8 mouse cellular contexts compared by ENCODE assay signal in genomic region chr8:70775227-70775626, GRCm38 (mm10). TPM values are rescaled to one million over a fixed set of nuclear protein-coding genes. Genes with fewer than 3 reads are reported as not detected.
DNase-seq lines count a peak whose midpoint lies in the region; ATAC-seq and TF ChIP-seq lines count a peak whose summit lies in the region.

No protein-coding gene starts in this region.

- WGBS in heart, embryonic 13.5 days, result 74% methylated on average over 5 of the region's 5 CpGs
- WGBS in liver, embryonic 13.5 days (ENCODE audit: insufficient replicate concordance), result 75% methylated on average over 5 of the region's 5 CpGs

- no peaks in the 10 kb centered on the region for H3K9me3 ChIP-seq in ES-E14 (ENCODE audit: control insufficient read depth, insufficient read depth, low read depth, low read length)
- no peaks in the 10 kb centered on the region for H3K9me3 ChIP-seq in heart, embryonic 13.5 days
- no peaks in the 10 kb centered on the region for H3K9me3 ChIP-seq in liver, embryonic 13.5 days (replicated peaks)

- in situ Hi-C loops in ES-E14 (cut with MboI; ENCODE audit: low sequenced_read_pairs in 2 of 2, unreplicated experiment in 2 of 2), result no loop called here

- peak overlapping the region; percentile 89 for H3K4me2 ChIP-seq in heart, embryonic 13.5 days
- H3K4me2 ChIP-seq in liver, embryonic 13.5 days, result peak overlapping the region; percentile 100

- H3K27ac ChIP-seq in ES-E14 (ENCODE audit: insufficient read depth, low read depth, low read length, poor library complexity, severe bottlenecking), result no peak overlapping the region
- H3K27ac ChIP-seq in heart, embryonic 13.5 days (replicated peaks), result no peak overlapping the region
- 0 out of 2 replicates have a peak overlapping the region, but pooled peaks have one; percentile 94 for H3K27ac ChIP-seq in liver, embryonic 13.5 days

- H3K4me1 ChIP-seq in ES-E14 (ENCODE audit: control insufficient read depth in 2 of 2, insufficient read depth in 2 of 2, low read length in 2 of 2, poor library complexity in 1 of 2), result peaks cover 2 to 30% of the 10 kb centered on the region in 2 experiments; a peak in 2 of 4 replicates
- H3K4me1 ChIP-seq in heart, embryonic 13.5 days, result peaks cover 45% of the 10 kb centered on the region
- peaks cover 73% of the 10 kb centered on the region for H3K4me1 ChIP-seq in liver, embryonic 13.5 days (replicated peaks)

- no peak for ATAC-seq in heart, embryonic 13.5 days (ENCODE audit: extremely low read depth, insufficient number of reproducible peaks, low FRiP score, low TSS enrichment)
- no peak for ATAC-seq in liver, embryonic 13.5 days (ENCODE audit: low read depth)
- no peak for ATAC-seq in erythroblast, adult 5-6 weeks (replicated peaks; ENCODE audit: low FRiP score, poor library complexity, severe bottlenecking)

- DNase-seq in cerebellum, postnatal 14 days, result peak; percentile 56 to 70
- no peak for DNase-seq in cerebellum, adult 9-10 months
- DNase-seq in ES-E14 (ENCODE audit: low read depth, low spot score), result no peak
- no peak for DNase-seq in liver, embryonic 13.5 days
- no peak for DNase-seq in right cerebral cortex, postnatal 25 days
- DNase-seq in adrenal gland, postnatal 25 days, result no peak

- no peaks in the 10 kb centered on the region for H3K27me3 ChIP-seq in heart, embryonic 13.5 days (replicated peaks)
- no peaks in the 10 kb centered on the region for H3K27me3 ChIP-seq in liver, embryonic 13.5 days

- 0 out of 2 replicates have a peak overlapping the region, but pooled peaks have one; percentile 94 for H3K9ac ChIP-seq in ES-E14 (ENCODE audit: insufficient read depth, low read depth, low read length, poor library complexity, severe bottlenecking)
- peak overlapping the region; percentile 99 for H3K9ac ChIP-seq in heart, embryonic 13.5 days
- peak overlapping the region; percentile 96 for H3K9ac ChIP-seq in liver, embryonic 13.5 days

- H3K4me3 ChIP-seq in ES-E14 (ENCODE audit: insufficient read depth in 1 of 2, low read depth in 1 of 2, low read length in 2 of 2, poor library complexity in 1 of 2, severe bottlenecking in 1 of 2), result no peak overlapping the region
- H3K4me3 ChIP-seq in heart, embryonic 13.5 days, result peak overlapping the region; percentile 93
- H3K4me3 ChIP-seq in liver, embryonic 13.5 days (replicated peaks), result peak overlapping the region; percentile 81

- H3K36me3 ChIP-seq in ES-E14 (ENCODE audit: control insufficient read depth, insufficient read depth, low read length, poor library complexity, severe bottlenecking), result peaks cover 33% of the 10 kb centered on the region; the same call in 1 of the 2 replicates
- H3K36me3 ChIP-seq in heart, embryonic 13.5 days, result peaks cover 68% of the 10 kb centered on the region
- peaks cover 69% of the 10 kb centered on the region for H3K36me3 ChIP-seq in liver, embryonic 13.5 days

TF ChIP-seq in ES-E14, 5 proteins besides CTCF, POLR2A, EP300 and RAD21:
- no peak for TF ChIP-seq MAFK (IDR thresholded peaks at IDR 0.05; ENCODE audit: insufficient read depth, low read depth, low read length)
TF ChIP-seq in ES-E14: peak in this region for 0.

RNA-seq across cellular contexts. Expression of gene Pik3r2, which starts 1.3 kb away (rescaled TPM):
- 52.7 and 71.0 TPM in 2 replicates for total RNA-seq in ES-E14 (2012; rRNA removed)
- polyA plus RNA-seq in heart, embryonic 13.5 days (2015; fragmentation: Nextera tagmentation; extraction: Ambion mirVana), result 34.9 and 36.5 TPM in 2 replicates
- polyA plus RNA-seq in liver, embryonic 13.5 days (2015; fragmentation: Nextera tagmentation; extraction: Ambion mirVana), result 18.0 and 18.2 TPM in 2 replicates
- total RNA-seq in erythroblast, adult 5-6 weeks (2015; ENCODE audit: low replicate concordance), result 4.8 and 12.1 TPM in 2 replicates
- total RNA-seq in erythroblast, adult 5-6 weeks (2017; ENCODE audit: low replicate concordance), result 5.9 and 6.3 TPM in 2 replicates
- 50.2 and 62.1 TPM in 2 replicates for total RNA-seq in adrenal gland, postnatal 25 days (2021)

RNA-seq across cellular contexts. Expression of gene Mpv17l2, which starts 14.5 kb away (rescaled TPM):
- 49.9 and 58.2 TPM in 2 replicates for total RNA-seq in ES-E14 (2012; rRNA removed)
- 41.6 and 48.4 TPM in 2 replicates for polyA plus RNA-seq in heart, embryonic 13.5 days (2015; fragmentation: Nextera tagmentation; extraction: Ambion mirVana)
- polyA plus RNA-seq in liver, embryonic 13.5 days (2015; fragmentation: Nextera tagmentation; extraction: Ambion mirVana), result 45.6 and 50.4 TPM in 2 replicates
- total RNA-seq in erythroblast, adult 5-6 weeks (2015; ENCODE audit: low replicate concordance), result 8.2 and 9.6 TPM in 2 replicates
- total RNA-seq in erythroblast, adult 5-6 weeks (2017; ENCODE audit: low replicate concordance), result 3.8 and 6.4 TPM in 2 replicates
- 127 and 143 TPM in 2 replicates for total RNA-seq in adrenal gland, postnatal 25 days (2021)

RNA-seq across cellular contexts. Expression of gene Rab3a, which starts 20.7 kb away (rescaled TPM):
- 4.3 and 5.2 TPM in 2 replicates for total RNA-seq in ES-E14 (2012; rRNA removed)
- polyA plus RNA-seq in heart, embryonic 13.5 days (2015; fragmentation: Nextera tagmentation; extraction: Ambion mirVana), result 17.4 and 23.2 TPM in 2 replicates
- 2.7 and 3.9 TPM in 2 replicates for polyA plus RNA-seq in liver, embryonic 13.5 days (2015; fragmentation: Nextera tagmentation; extraction: Ambion mirVana)
- total RNA-seq in erythroblast, adult 5-6 weeks (2015; ENCODE audit: low replicate concordance), result not detected in 2 replicates
- total RNA-seq in erythroblast, adult 5-6 weeks (2017; ENCODE audit: low replicate concordance), result 1.5 TPM in 1 of 2 replicates, not detected in the other
- 65.2 and 89.6 TPM in 2 replicates for total RNA-seq in adrenal gland, postnatal 25 days (2021)

RNA-seq across cellular contexts. Expression of gene Mast3, which starts 29.6 kb away (rescaled TPM):
- total RNA-seq in ES-E14 (2012; rRNA removed), result 7.8 and 11.5 TPM in 2 replicates
- polyA plus RNA-seq in heart, embryonic 13.5 days (2015; fragmentation: Nextera tagmentation; extraction: Ambion mirVana), result 5.6 and 6.7 TPM in 2 replicates
- 4.9 and 6.2 TPM in 2 replicates for polyA plus RNA-seq in liver, embryonic 13.5 days (2015; fragmentation: Nextera tagmentation; extraction: Ambion mirVana)
- total RNA-seq in erythroblast, adult 5-6 weeks (2015; ENCODE audit: low replicate concordance), result 21.7 and 29.2 TPM in 2 replicates
- 3.9 and 5.4 TPM in 2 replicates for total RNA-seq in erythroblast, adult 5-6 weeks (2017; ENCODE audit: low replicate concordance)
- total RNA-seq in adrenal gland, postnatal 25 days (2021), result 26.9 and 27.4 TPM in 2 replicates

RNA-seq across cellular contexts. Expression of gene Il12rb1, which starts 33.0 kb away (rescaled TPM):
- 0.69 and 1.2 TPM in 2 replicates for total RNA-seq in ES-E14 (2012; rRNA removed)
- polyA plus RNA-seq in heart, embryonic 13.5 days (2015; fragmentation: Nextera tagmentation; extraction: Ambion mirVana), result not detected in 2 replicates
- 0.20 and 0.21 TPM in 2 replicates for polyA plus RNA-seq in liver, embryonic 13.5 days (2015; fragmentation: Nextera tagmentation; extraction: Ambion mirVana)
- not detected in 2 replicates for total RNA-seq in erythroblast, adult 5-6 weeks (2015; ENCODE audit: low replicate concordance)
- total RNA-seq in erythroblast, adult 5-6 weeks (2017; ENCODE audit: low replicate concordance), result 0.14 and 0.51 TPM in 2 replicates
- not detected in 2 replicates for total RNA-seq in adrenal gland, postnatal 25 days (2021)

Comparison
In these comparisons a context has a peak if more than half of its experiments do, and no peak if none do; other contexts are left out.
1. DNase-seq: peak in cerebellum, postnatal 14 days (2 of 2); none in cerebellum, adult 9-10 months (single experiment), ES-E14 (single experiment), liver, embryonic 13.5 days (single experiment), right cerebral cortex, postnatal 25 days (single experiment) and adrenal gland, postnatal 25 days (single experiment).
2. H3K4me3 ChIP-seq: peak in heart, embryonic 13.5 days (single experiment) and liver, embryonic 13.5 days (single experiment); none in ES-E14 (0 of 2).
3. RNA of gene Rab3a, which starts 20.7 kb away (total RNA-seq): 65.2 to 89.6 TPM in adrenal gland, postnatal 25 days; 4.3 to 5.2 TPM in ES-E14 and 1.5 TPM in erythroblast, adult 5-6 weeks; every median in the first group is over 10 times any median in the second.
4. Peak in every context shown above with its lines, with median percentiles within 50 percentile points of each other: H3K9ac ChIP-seq.